In the genomic region with DNA sequence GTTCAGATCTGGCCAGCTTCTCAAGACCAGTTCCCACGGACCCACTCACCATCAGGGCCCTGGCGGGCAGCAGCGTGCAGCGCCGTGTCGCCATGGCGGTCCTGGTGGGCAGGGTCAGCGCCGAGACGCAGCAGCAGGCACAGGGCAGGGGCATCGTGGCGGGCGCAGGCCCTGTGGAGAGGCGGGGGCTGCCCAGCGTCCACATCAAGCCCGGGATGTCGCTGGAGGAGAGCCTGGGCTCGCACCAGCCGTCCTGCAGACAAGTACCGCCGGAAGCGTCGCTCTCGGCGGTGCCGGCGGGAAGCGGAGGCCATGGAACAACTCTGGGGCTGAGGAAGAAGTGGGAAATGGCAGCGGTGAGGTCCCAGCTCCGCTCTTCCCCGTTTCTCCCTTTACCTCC, we compare ENCODE assay signal across 1 mouse cellular context.
TF ChIP-seq lines count a peak whose summit lies in the region.

No protein-coding gene starts in this region.

TF ChIP-seq in CH12.LX, 34 proteins besides CTCF, POLR2A, EP300 and RAD21:
- TF ChIP-seq MXI1 (IDR thresholded peaks at IDR 0.05; ENCODE audit: low read depth, low read length), result no peak; the same call in 1 of the 2 replicates
- TF ChIP-seq GABPA (IDR thresholded peaks at IDR 0.05; ENCODE audit: insufficient replicate concordance, low read depth, low read length), result no peak
- TF ChIP-seq UBTF (IDR thresholded peaks at IDR 0.05; ENCODE audit: low read depth, low read length), result 0 out of 2 replicates have a peak, but pooled peaks have one; percentile 64
- no peak for TF ChIP-seq ZNF384 (IDR thresholded peaks at IDR 0.05; ENCODE audit: low read depth, low read length)
- TF ChIP-seq TCF12 (IDR thresholded peaks at IDR 0.05; ENCODE audit: low read depth, low read length), result 0 out of 2 replicates have a peak, but pooled peaks have one; percentile 15
- no peak for TF ChIP-seq E2F4 (IDR thresholded peaks at IDR 0.05; ENCODE audit: insufficient replicate concordance, low read depth, low read length)
TF ChIP-seq in CH12.LX: peak in this region for 2.
